Mouse (Mus musculus) splenic B cell, adult 2 months (primary cell): Measurements from ENCODE around the gene Erap1.

Experiments used
- DNase-seq: peaks from one replicate; pipeline ENCODE4 v3.0.0-alpha.2; 2011; ENCODE audit warnings: low read depth, low spot score
- H3K27me3 ChIP-seq: 2 replicates; pipeline ENCODE4 v1.6.1; 2012; ENCODE audit warnings: mild to moderate bottlenecking, low read length, moderate library complexity, mixed read lengths; ENCODE audit not compliant: control insufficient read depth, poor library complexity, insufficient read depth, severe bottlenecking
- H3K36me3 ChIP-seq: 2 replicates; pipeline ENCODE4 v1.6.1; 2012; ENCODE audit warnings: mild to moderate bottlenecking, low read length, moderate library complexity, mixed read lengths; ENCODE audit not compliant: control insufficient read depth, poor library complexity, insufficient read depth, severe bottlenecking

The Erap1 gene

GRCm38 (mm10) chr13:74735834-74736233 is 96.5 kb downstream of the Erap1 start:
- no peak for DNase-seq
- H3K36me3 ChIP-seq, result peaks cover 10% of the 10 kb centered on the region; the same call in 1 of the 2 replicates
- H3K27me3 ChIP-seq, result no peaks in the 10 kb centered on the region

DNA sequence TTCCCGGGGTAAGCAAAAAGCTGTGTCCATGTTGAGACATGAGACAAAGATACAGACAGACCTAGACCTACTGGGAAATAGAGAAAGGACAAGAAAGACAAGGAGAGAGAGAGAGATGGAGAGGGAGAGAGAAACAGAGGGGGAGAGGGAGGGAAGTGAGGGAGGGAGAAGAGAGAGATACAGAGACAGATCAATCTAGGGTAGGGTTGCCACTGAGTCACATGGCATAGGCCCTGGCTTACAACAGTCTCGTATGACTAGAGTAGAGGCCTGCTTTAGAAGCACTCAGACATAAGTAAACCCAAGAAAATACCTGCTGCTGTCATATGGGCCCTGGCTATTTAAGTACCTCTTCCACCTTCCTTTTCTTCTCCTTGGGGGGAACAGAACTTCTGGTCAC is 97.0 kb downstream of the Erap1 start:
- no peaks in the 10 kb centered on the region for H3K27me3 ChIP-seq
- no peak for DNase-seq
- peaks cover 10% of the 10 kb centered on the region; the same call in 1 of the 2 replicates for H3K36me3 ChIP-seq
